Mouse (Mus musculus) lung, postnatal 0 days (tissue): ENCODE measurements around the gene Serpini2.

Experiments used
- CTCF ChIP-seq: IDR thresholded peaks from 2 replicates; pipeline ENCODE4 v1.5.1; 2016; ENCODE audit warnings: antibody characterized with exemption, mild to moderate bottlenecking
- EP300 ChIP-seq: IDR thresholded peaks from 2 replicates; pipeline ENCODE4 v1.6.1; 2016; ENCODE audit warnings: antibody characterized with exemption, mild to moderate bottlenecking, control low read depth

- TF ChIP-seq CTCF (peak; percentile 59), EP300 (no peak)
Measured at GRCm38 (mm10) chr3:75219211-75219610, 50.7 kb downstream of the Serpini2 start.
